Mouse (Mus musculus) heart, postnatal 0 days (tissue): ENCODE results near the gene Ddx49.

ENCODE experiments used
- CTCF ChIP-seq: IDR thresholded peaks from 2 replicates; pipeline ENCODE4 v1.5.1; 2016; ENCODE audit warnings: antibody characterized with exemption, control low read depth, low read depth
- EP300 ChIP-seq: IDR thresholded peaks from 2 replicates; pipeline ENCODE4 v1.6.1; 2016; ENCODE audit warnings: antibody characterized with exemption, low read depth

GRCm38 (mm10) chr8:70332070-70332877 lies 30.0 kb upstream of the Ddx49 start:
- peak; percentile 66 for TF ChIP-seq CTCF
- no peak for TF ChIP-seq EP300
